Mouse (Mus musculus): ENCODE results near the gene Olfr199.
"Not testable (repeated sequence)": the region's sequence is repeated elsewhere in the genome, so short reads cannot be mapped to it uniquely, and the experiment has no call there.

Gene Olfr199

GRCm38 (mm10) chr16:59219667-59220066 lies at the start of gene Olfr199:
Olfr199 (minus strand) TSS chr16:59219767.
- not testable (repeated sequence) for DNase-seq (ENCODE audit: extremely low read depth, low read depth, low spot score)

- DNase-seq (ENCODE audit: extremely low read depth, low read depth, low spot score): not testable (repeated sequence)
Measured at GRCm38 (mm10) chr16:59269097-59269496, 49.5 kb upstream of the Olfr199 start.

- no peak for DNase-seq (ENCODE audit: extremely low read depth, low read depth, low spot score)
Measured at GRCm38 (mm10) chr16:59249684-59250083, 30.1 kb upstream of the Olfr199 start.

- not testable (repeated sequence) for DNase-seq (ENCODE audit: extremely low read depth, low read depth, low spot score)
Measured at GRCm38 (mm10) chr16:59217861-59218260, 1.7 kb downstream of the Olfr199 start.

- DNase-seq (ENCODE audit: extremely low read depth, low read depth, low spot score): not testable (repeated sequence)
Measured at GRCm38 (mm10) chr16:59203433-59203832, 16.1 kb downstream of the Olfr199 start, which contains the start of gene Olfr198. Olfr198 (minus strand) TSS chr16:59203533.

- DNase-seq (ENCODE audit: extremely low read depth, low read depth, low spot score): no peak
Measured at GRCm38 (mm10) chr16:59170354-59170753, 49.2 kb downstream of the Olfr199 start, which contains the start of gene Olfr196. Olfr196 (minus strand) TSS chr16:59170454.
